Mouse (Mus musculus) bone marrow macrophage, adult 2 months (primary cell): Measurements from ENCODE around the gene Atg5. TPM values are rescaled to one million over a fixed set of nuclear protein-coding genes. Genes with fewer than 3 reads are reported as not detected.
A peak's percentile ranks its signal among the peaks of the same experiment; 100 is the strongest.
"Not testable (repeated sequence)": the region's sequence is repeated elsewhere in the genome, so short reads cannot be mapped to it uniquely, and the experiment has no call there.

Experiments
- H3K27ac ChIP-seq: 2 replicates; pipeline ENCODE4 v1.5.1; 2012; ENCODE audit warnings: low read depth, low read length; ENCODE audit not compliant: insufficient read depth
- H3K4me1 ChIP-seq: 2 replicates; pipeline ENCODE4 v1.6.1; 2012; ENCODE audit warnings: low read length; ENCODE audit not compliant: control insufficient read depth, insufficient read depth
- H3K4me3 ChIP-seq: 2 replicates; pipeline ENCODE4 v1.5.1; 2012; ENCODE audit warnings: mild to moderate bottlenecking, low read length, moderate library complexity; ENCODE audit not compliant: insufficient read depth
- CTCF ChIP-seq: IDR thresholded peaks from 2 replicates; pipeline ENCODE4 v1.5.1; 2012; ENCODE audit warnings: low read depth, mild to moderate bottlenecking, low read length, moderate library complexity
- POLR2A ChIP-seq: IDR thresholded peaks from 2 replicates; pipeline ENCODE4 v1.6.1; 2012; ENCODE audit warnings: mild to moderate bottlenecking, low read depth, low read length, borderline replicate concordance
- polyA plus RNA-seq: library from polyadenylated mRNA; stranded (reverse); fragments of >200 nt; gene quantifications from 2 replicates; pipeline ENCODE4 v1.2.4, GENCODE M21; 2012; ENCODE audit not compliant: missing spikeins, insufficient read depth, insufficient read length

The Atg5 gene
- polyA plus RNA-seq: 41.5 and 42.7 TPM in 2 replicates

DNA sequence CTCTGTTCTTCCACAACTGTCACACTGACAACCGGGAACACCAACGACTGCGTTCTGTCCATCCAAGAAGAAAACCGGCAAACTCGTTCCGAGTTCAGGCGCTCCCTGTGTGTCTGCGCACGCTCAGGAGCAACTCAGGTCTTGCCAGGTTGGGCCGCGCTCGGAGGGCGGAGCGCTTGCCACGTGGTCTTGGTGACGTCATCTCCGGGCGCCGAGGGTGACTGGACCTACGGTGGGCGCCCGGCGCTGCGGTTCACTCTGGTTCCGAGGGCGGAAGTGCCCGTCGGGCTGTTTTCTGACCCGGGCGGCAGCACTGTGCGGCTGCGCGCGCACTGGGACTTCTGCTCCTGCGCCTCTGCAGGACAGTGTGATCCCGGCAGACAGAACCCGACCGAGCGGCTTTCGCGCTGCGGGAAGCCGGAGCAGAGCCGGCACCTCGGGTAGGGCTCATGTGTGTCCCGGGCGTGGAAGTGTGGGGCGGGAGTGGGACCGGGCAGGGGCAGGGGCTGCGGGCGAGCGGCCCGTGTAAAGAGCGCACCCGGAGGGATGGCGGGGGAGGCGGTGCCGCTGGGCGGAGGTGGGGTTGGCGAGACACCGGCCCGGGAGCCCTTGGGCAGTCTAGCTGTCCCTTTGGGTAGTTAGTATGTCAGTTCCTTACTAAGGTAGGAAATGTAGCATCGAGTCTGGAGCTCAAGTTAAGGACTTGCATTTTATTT is at the start of gene Atg5:
Gene Atg5, plus strand, starts transcription at position 214 of the 716 bp plus-strand sequence.
- Histone ChIP-seq H3K4me1 (peaks cover 36% of the 10 kb centered on the region), H3K27ac (peak within 1 kb of the TSS; percentile 78), H3K4me3 (peak within 1 kb of the TSS; percentile 89)
- no peak for TF ChIP-seq POLR2A
- no peak for TF ChIP-seq CTCF

DNA sequence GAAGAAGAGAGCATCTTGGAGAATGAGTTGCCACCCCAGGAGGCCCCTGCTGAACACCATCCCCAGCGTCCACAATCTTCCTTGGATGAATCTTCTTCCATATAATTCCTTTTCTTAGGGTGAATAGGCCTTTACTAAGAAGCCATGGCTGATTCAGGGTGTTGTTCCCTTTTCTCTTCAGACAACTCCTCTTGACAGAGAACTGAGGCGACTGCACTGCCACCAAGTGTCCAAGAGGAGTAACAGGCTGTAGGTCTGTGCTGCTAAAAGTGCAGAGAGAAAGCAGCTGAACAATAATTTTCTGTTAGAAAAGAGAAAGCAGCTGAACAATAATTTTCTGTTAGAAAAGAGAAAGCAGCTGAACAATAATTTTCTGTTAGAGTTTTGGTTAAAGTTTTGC is 49.1 kb upstream of the Atg5 start:
- H3K4me1 ChIP-seq, H3K27ac ChIP-seq: not testable (repeated sequence)

DNA sequence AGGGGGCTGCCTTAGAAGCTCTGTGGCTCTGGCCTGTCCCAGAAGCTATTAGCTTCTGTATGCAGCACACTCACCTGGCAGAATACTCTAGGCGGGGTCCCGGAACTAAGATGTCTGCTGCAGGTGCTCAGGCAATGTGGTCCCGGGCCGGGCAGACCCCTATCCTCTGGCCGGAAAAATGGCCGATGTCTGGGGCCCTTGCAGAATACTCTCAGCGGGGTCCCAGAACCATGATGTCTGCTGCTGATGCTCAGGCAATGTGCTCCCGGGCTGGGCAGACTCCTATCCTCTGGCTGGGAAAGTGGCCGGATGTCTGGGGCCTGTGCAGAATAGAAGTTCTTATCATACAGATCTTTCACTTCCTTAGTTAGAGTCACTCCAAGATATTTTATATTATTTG is 43.8 kb upstream of the Atg5 start:
- Histone ChIP-seq H3K4me1 (no peaks in the 10 kb centered on the region), H3K4me3 (no peak overlapping the region), H3K27ac (no peak overlapping the region)
- TF ChIP-seq CTCF: no peak
- no peak for TF ChIP-seq POLR2A

More for the DNA sequence above, 49.1 kb upstream of the Atg5 start:
- H3K4me3 ChIP-seq: not testable (repeated sequence)

DNA sequence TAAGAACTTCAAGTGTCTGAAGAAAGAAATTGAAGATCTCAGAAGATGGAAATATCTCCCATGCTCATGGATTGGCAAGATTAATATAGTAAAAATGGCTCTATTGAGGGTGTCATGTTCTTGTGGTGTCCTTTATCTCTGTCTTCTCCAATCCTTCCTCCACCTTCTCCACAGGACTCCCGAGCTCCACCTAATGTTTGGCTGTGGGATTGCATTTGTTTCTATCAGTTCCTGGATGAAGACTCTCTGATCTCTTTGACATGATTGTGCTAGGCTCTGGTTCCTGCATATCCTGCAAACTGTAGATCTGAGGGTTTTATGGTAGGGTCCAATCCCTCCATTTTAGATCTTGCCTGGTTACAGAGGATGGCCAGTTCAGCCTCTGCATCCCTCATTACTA is 34.8 kb upstream of the Atg5 start:
- H3K4me1 ChIP-seq, H3K4me3 ChIP-seq: not testable (repeated sequence)

DNA sequence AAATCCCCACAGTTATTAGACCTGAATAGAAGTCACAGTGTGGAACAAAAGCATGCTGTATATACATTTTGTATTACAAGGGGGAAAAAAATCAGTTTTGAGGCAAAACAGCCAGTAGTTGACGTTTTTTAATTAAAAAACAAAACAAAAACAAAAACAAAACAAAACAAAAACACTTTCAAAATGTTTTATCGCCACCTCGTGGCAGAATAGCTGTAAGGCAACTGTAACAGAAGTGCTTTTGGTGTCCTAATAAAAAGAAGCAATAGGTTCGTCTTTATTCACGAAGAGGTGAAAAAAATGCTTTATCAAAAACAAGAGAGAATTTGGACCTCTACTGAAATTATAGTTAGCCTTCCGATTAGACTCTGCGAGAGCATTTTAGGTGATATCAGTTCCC is 32.9 kb upstream of the Atg5 start:
- not testable (repeated sequence) for H3K4me1 ChIP-seq, H3K4me3 ChIP-seq, H3K27ac ChIP-seq

More for the DNA sequence above, 34.8 kb upstream of the Atg5 start:
- H3K27ac ChIP-seq: not testable (repeated sequence)

DNA sequence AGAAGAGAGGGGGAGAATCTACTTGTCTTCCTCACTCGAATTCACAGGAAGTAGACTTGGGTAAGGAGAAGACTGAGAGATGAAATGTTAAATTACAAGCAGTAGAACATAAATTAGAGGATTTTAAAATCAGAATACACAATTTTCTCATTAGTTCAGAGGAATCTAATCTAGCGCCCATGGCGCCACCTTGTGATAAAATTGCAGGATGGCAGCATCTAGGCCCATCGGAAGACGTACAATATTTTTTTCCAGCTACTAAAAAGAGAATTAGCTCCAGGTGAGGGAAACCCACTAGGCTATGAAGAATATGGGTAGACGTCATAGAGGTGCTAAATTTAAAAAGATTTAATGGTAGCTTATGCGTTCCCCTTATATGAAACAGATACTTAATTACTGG is 11.5 kb upstream of the Atg5 start:
- Histone ChIP-seq H3K27ac (no peak overlapping the region), H3K4me3 (no peak overlapping the region), H3K4me1 (peaks cover 3% of the 10 kb centered on the region; the same call in 1 of the 2 replicates)
- no peak for TF ChIP-seq POLR2A
- TF ChIP-seq CTCF: no peak

DNA sequence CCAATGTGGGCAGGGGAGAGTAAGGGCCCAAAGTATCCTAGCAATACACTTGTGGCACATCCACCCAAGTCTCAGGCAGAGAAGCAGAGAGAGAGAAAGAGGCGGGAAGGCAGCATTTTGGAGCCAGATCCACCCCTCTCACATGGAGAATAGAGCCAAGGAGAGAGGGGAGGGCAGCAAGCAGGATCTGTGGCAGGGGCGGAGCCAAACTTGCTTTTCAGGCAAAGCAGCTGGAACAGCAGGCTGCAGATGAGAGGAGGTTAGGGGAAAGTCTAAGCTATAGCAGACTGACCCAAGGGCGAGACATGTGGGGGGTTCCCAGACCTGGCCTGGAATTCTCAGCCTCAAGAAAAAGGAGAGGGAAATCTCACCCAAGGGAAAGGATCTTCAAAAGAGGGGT is 2.3 kb upstream of the Atg5 start:
- Histone ChIP-seq H3K27ac (no peak overlapping the region), H3K4me1 (peaks cover 18% of the 10 kb centered on the region), H3K4me3 (no peak overlapping the region)
- TF ChIP-seq CTCF: no peak
- no peak for TF ChIP-seq POLR2A

DNA sequence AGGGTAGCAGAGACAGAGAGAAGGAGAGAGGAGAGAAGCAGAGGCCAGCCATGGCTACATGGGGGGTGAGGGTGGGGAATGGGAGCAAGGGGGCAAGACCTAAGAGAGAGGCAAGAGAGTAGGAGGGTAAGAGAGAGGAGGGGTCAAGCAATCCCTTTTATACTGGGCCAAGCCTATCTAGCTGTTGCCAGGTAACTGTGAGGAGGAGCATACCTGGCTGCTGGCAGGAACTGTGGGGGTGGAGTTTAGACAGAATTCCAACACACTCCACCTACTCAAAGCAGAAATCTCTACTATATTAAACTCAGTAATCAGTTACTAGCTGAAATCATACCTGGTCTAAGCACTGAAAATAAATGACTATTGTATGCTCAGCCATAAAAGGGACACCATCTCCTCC is 1.6 kb upstream of the Atg5 start:
- TF ChIP-seq POLR2A (no peak), CTCF (no peak)
- peaks cover 23% of the 10 kb centered on the region for H3K4me1 ChIP-seq
- no peak overlapping the region for H3K4me3 ChIP-seq

DNA sequence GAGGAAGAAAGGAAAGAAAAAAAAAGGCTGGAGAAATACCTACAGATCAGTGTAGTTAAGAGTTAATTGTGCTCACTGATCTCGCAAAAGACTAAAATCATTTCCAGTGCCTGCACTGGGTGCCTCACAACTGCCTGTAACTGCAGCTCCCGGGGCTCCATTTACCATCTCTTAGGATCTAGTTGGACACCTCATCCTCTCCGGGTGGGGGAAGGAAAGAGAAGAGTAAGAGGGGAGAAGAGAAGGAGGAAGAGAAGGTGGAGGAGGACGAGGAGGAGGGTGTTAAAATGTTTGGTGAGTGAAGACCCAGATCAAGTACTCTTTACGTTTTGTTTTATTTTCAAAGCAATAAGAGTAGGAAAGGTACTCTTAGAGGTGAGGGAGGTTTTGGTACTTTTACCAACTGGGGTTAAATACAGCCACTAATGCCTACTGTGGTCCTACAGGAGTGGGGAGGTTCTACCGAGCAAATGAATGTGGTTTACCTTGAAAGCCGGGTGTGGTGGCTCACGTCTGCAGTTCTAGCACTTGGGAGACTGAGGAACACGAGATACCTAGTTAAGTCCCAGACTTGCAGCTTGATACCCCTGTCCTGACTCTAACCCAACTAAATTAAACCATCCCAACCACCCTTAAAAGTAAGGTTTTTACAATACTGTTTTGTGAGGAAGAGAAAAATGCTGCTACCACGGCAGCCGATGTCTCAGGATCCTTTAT is 574 bp upstream of the Atg5 start:
- peak overlapping the region; percentile 59 for H3K27ac ChIP-seq
- H3K4me3 ChIP-seq: peak overlapping the region; percentile 89
- TF ChIP-seq CTCF (no peak), POLR2A (no peak)
- H3K4me1 ChIP-seq: peaks cover 32% of the 10 kb centered on the region

More for the DNA sequence above, 1.6 kb upstream of the Atg5 start:
- no peak overlapping the region for H3K27ac ChIP-seq

DNA sequence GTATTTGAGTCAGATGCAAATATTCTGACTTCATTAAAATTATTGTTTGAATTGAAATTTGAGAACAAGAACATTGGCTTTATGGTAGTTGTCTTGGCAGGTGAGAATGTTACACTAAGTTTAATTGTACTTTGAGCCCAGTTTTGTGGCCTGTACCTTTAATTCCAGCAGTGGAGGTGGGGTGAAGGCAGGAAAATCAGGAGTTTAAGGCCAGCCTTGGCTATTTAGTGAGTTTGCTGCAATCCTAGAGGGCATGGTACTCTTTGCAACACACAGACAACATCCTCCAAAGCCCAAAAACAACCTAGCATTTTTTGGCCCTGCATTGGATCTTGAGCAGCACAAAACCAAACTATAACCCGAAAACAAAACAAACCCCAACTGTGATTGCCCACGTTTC is 1.1 kb downstream of the Atg5 start:
- peak overlapping the region; percentile 49 for H3K4me3 ChIP-seq
- H3K27ac ChIP-seq: no peak overlapping the region
- TF ChIP-seq POLR2A: no peak
- no peak for TF ChIP-seq CTCF
- peaks cover 38% of the 10 kb centered on the region for H3K4me1 ChIP-seq

DNA sequence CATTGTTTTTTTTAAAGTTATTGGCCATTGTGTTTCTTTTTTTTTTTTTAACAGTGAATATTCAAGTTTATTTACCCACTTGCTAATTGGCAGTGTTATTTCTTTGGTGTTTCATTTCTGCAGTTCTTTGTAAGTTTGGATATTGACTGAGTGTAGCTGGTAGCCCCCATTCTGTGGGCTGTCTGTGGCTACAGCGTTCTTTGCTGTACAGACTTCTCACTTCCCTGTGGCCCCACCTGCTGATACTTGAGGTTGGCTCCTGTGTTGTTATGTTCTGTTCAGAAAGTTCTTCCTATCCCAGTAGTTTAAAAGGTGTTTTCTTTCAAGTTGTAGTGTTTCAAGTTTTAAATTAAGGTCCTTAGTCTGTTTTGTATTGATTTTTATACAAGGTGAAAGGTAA is 14.2 kb downstream of the Atg5 start:
- no peak overlapping the region for H3K4me3 ChIP-seq
- H3K4me1 ChIP-seq: peaks cover 13% of the 10 kb centered on the region
- no peak overlapping the region for H3K27ac ChIP-seq
- TF ChIP-seq CTCF (no peak), POLR2A (no peak)
